Mouse (Mus musculus) kidney, embryonic 16.5 days (tissue): ENCODE measurements around the gene Pgm2. TPM values are rescaled to one million over a fixed set of nuclear protein-coding genes. Genes with fewer than 3 reads are reported as not detected.

ENCODE experiments used
- ATAC-seq: fragments of 200-750 bp; cut with Nextera tagmentation; 2 replicates; pipeline ENCODE4 v1.8.0; 2017; ENCODE audit warnings: moderate TSS enrichment; ENCODE audit not compliant: low FRiP score, low TSS enrichment
- H3K27ac ChIP-seq: fragments of 300-500 bp; sonication (generic); 2 replicates; pipeline ENCODE4 v1.5.1; 2014; ENCODE audit warnings: low read length
- H3K27me3 ChIP-seq: fragments of 300-500 bp; sonication (generic); 2 replicates; pipeline ENCODE4 v1.6.1; 2014; ENCODE audit warnings: low read length, control low read depth, mixed read lengths; ENCODE audit not compliant: insufficient read depth
- H3K36me3 ChIP-seq: fragments of 300-500 bp; sonication (generic); 2 replicates; pipeline ENCODE4 v1.6.1; 2014; ENCODE audit warnings: low read length, control low read depth, mixed read lengths; ENCODE audit not compliant: insufficient read depth
- H3K4me1 ChIP-seq: fragments of 300-500 bp; sonication (generic); 2 replicates; pipeline ENCODE4 v1.6.1; 2014; ENCODE audit warnings: low read length, control low read depth, mixed read lengths; ENCODE audit not compliant: insufficient read depth
- H3K4me2 ChIP-seq: fragments of 300-500 bp; sonication (generic); replicated peaks from 2 replicates; pipeline ENCODE4 v1.6.1; 2014; ENCODE audit warnings: low read depth, low read length
- H3K4me3 ChIP-seq: fragments of 300-500 bp; sonication (generic); 2 replicates; pipeline ENCODE4 v1.5.1; 2014; ENCODE audit warnings: mild to moderate bottlenecking, low read length
- H3K9ac ChIP-seq: fragments of 300-500 bp; sonication (generic); replicated peaks from 2 replicates; pipeline ENCODE4 v1.6.1; 2014; ENCODE audit warnings: low read length
- H3K9me3 ChIP-seq: fragments of 300-500 bp; sonication (generic); 2 replicates; pipeline ENCODE4 v1.6.1; 2016; ENCODE audit warnings: low read length, control low read depth
- WGBS: fragments of 180-500 bp; shearing (Covaris S2); extraction: QIAGEN DNeasy Blood & Tissue Kit; methylation state at CpG from one replicate; pipeline ENCODE4 v1.1.7; 2014; 5-methylcytosine and 5-hydroxymethylcytosine counted together
- microRNA-seq: library from miRNA; unstranded; fragments of <30 nt; microRNA quantifications from one replicate; pipeline ENCODE4, GENCODE M21; 2016
- polyA plus RNA-seq: library from polyadenylated mRNA; unstranded; fragments of >200 nt; fragmentation: Nextera tagmentation; extraction: Ambion mirVana; gene quantifications from 2 replicates; pipeline ENCODE4 v1.2.1, GENCODE M21; 2015

Gene Pgm2
- polyA plus RNA-seq, 1 experiment from 2014 or later = 42.9 TPM

GRCm38 (mm10) chr5:64164414-64164813 lies 71.7 kb downstream of the Pgm2 start:
- Histone ChIP-seq H3K27ac (no peak overlapping the region), H3K9me3 (no peaks in the 10 kb centered on the region), H3K4me3 (no peak overlapping the region), H3K4me2 (no peak overlapping the region), H3K36me3 (no peaks in the 10 kb centered on the region), H3K9ac (no peak overlapping the region), H3K4me1 (peaks cover 10% of the 10 kb centered on the region; the same call in 1 of the 2 replicates), H3K27me3 (no peaks in the 10 kb centered on the region)
- WGBS = 85% methylated on average over 3 of the region's 3 CpGs
- ATAC-seq = no peak

GRCm38 (mm10) chr5:64165826-64166225 lies 73.1 kb downstream of the Pgm2 start:
- no peak overlapping the region for H3K4me3 ChIP-seq
- no peak for ATAC-seq
- H3K36me3 ChIP-seq = no peaks in the 10 kb centered on the region
- 88% methylated on average over 2 of the region's 2 CpGs for WGBS
- no peaks in the 10 kb centered on the region for H3K27me3 ChIP-seq
- no peak overlapping the region for H3K9ac ChIP-seq
- H3K27ac ChIP-seq = no peak overlapping the region
- H3K9me3 ChIP-seq = no peaks in the 10 kb centered on the region
- H3K4me2 ChIP-seq = no peak overlapping the region
- H3K4me1 ChIP-seq = peaks cover 8% of the 10 kb centered on the region; the same call in 1 of the 2 replicates

GRCm38 (mm10) chr5:64168990-64169540 lies 76.3 kb downstream of the Pgm2 start:
- no peaks in the 10 kb centered on the region for H3K27me3 ChIP-seq
- H3K4me2 ChIP-seq = no peak overlapping the region
- H3K9me3 ChIP-seq = no peaks in the 10 kb centered on the region
- WGBS = 90% methylated on average over 10 of the region's 10 CpGs
- no peak overlapping the region for H3K27ac ChIP-seq
- H3K9ac ChIP-seq = no peak overlapping the region
- H3K4me3 ChIP-seq = no peak overlapping the region
- no peaks in the 10 kb centered on the region for H3K36me3 ChIP-seq
- ATAC-seq = no peak
- H3K4me1 ChIP-seq = no peaks in the 10 kb centered on the region

GRCm38 (mm10) chr5:64172884-64173283 lies 80.1 kb downstream of the Pgm2 start:
- no peak for ATAC-seq
- no peak overlapping the region for H3K4me3 ChIP-seq

GRCm38 (mm10) chr5:64173302-64173701 lies 80.6 kb downstream of the Pgm2 start:
- Histone ChIP-seq H3K4me3 (no peak overlapping the region), H3K27ac (no peak overlapping the region), H3K9me3 (no peaks in the 10 kb centered on the region), H3K36me3 (no peaks in the 10 kb centered on the region), H3K27me3 (no peaks in the 10 kb centered on the region), H3K4me1 (no peaks in the 10 kb centered on the region), H3K4me2 (no peak overlapping the region), H3K9ac (no peak overlapping the region)
- WGBS = 74% methylated on average over 16 of the region's 16 CpGs
- no peak for ATAC-seq

More at GRCm38 (mm10) chr5:64172884-64173283, 80.1 kb downstream of the Pgm2 start:
- Histone ChIP-seq H3K36me3 (no peaks in the 10 kb centered on the region), H3K4me2 (no peak overlapping the region), H3K27ac (no peak overlapping the region), H3K27me3 (no peaks in the 10 kb centered on the region), H3K4me1 (no peaks in the 10 kb centered on the region), H3K9ac (no peak overlapping the region), H3K9me3 (no peaks in the 10 kb centered on the region)
- 66% methylated on average over 3 of the region's 3 CpGs for WGBS

GRCm38 (mm10) chr5:64174429-64174935 lies 81.7 kb downstream of the Pgm2 start:
- WGBS = 55% methylated on average over 5 of the region's 5 CpGs
- Histone ChIP-seq H3K4me3 (no peak overlapping the region), H3K4me1 (no peaks in the 10 kb centered on the region), H3K9ac (no peak overlapping the region), H3K27me3 (no peaks in the 10 kb centered on the region), H3K9me3 (no peaks in the 10 kb centered on the region), H3K27ac (no peak overlapping the region), H3K36me3 (no peaks in the 10 kb centered on the region), H3K4me2 (no peak overlapping the region)
- ATAC-seq = no peak

Small RNA genes lying within 50 kb of the gene (microRNA-seq; reads per million reads assigned to microRNA genes)
- gene Gm22395 (not detected), gene Gm23967 (not detected)

Other genes starting within 250 kb of the Pgm2 start
- 27.2 and 28.1 TPM in 2 replicates for gene Rell1, start 124.1 kb upstream of the Pgm2 start, polyA plus RNA-seq
- 39.5 and 40.7 TPM in 2 replicates for gene Tbc1d1, start 63.4 kb downstream of the Pgm2 start, polyA plus RNA-seq